Mouse (Mus musculus) midbrain, embryonic 12.5 days (tissue): ENCODE data around the gene Olfr1347. TPM values are rescaled to one million over a fixed set of nuclear protein-coding genes. Genes with fewer than 3 reads are reported as not detected.
"Not testable (repeated sequence)": the region's sequence is repeated elsewhere in the genome, so short reads cannot be mapped to it uniquely, and the experiment has no call there.

Source experiments
- ATAC-seq: fragments of 200-750 bp; cut with Nextera tagmentation; 2 replicates; pipeline ENCODE4 v1.8.0; 2017; ENCODE audit warnings: low read depth, moderate TSS enrichment, moderate library complexity; ENCODE audit not compliant: low FRiP score
- H3K27ac ChIP-seq: fragments of 300-500 bp; sonication (generic); replicated peaks from 2 replicates; pipeline ENCODE4 v1.5.1; 2016; ENCODE audit warnings: mild to moderate bottlenecking
- H3K27me3 ChIP-seq: fragments of 300-500 bp; sonication (generic); 2 replicates; pipeline ENCODE4 v1.6.1; 2016; ENCODE audit warnings: mild to moderate bottlenecking
- H3K36me3 ChIP-seq: fragments of 300-500 bp; sonication (generic); 2 replicates; pipeline ENCODE4 v1.6.1; 2016
- H3K4me1 ChIP-seq: fragments of 300-500 bp; sonication (generic); 2 replicates; pipeline ENCODE4 v1.6.1; 2016
- H3K4me2 ChIP-seq: fragments of 300-500 bp; sonication (generic); replicated peaks from 2 replicates; pipeline ENCODE4 v1.6.1; 2016; ENCODE audit warnings: mild to moderate bottlenecking, moderate library complexity
- H3K4me3 ChIP-seq: fragments of 300-500 bp; sonication (generic); 2 replicates; pipeline ENCODE4 v1.5.1; 2016; ENCODE audit warnings: mild to moderate bottlenecking
- H3K9ac ChIP-seq: fragments of 300-500 bp; sonication (generic); replicated peaks from 2 replicates; pipeline ENCODE4 v1.6.1; 2016; ENCODE audit warnings: mild to moderate bottlenecking, moderate library complexity
- H3K9me3 ChIP-seq: fragments of 300-500 bp; sonication (generic); 2 replicates; pipeline ENCODE4 v1.6.1; 2016; ENCODE audit warnings: mild to moderate bottlenecking
- WGBS: fragments of 180-500 bp; shearing (Covaris S2); methylation state at CpG from one replicate; pipeline ENCODE4 v1.1.7; 2016; 5-methylcytosine and 5-hydroxymethylcytosine counted together
- polyA plus RNA-seq: library from polyadenylated mRNA; unstranded; fragments of >200 nt; fragmentation: Nextera tagmentation; extraction: Ambion mirVana; gene quantifications from 2 replicates; pipeline ENCODE4 v1.2.1, GENCODE M21; 2016

Gene Olfr1347
- polyA plus RNA-seq: not detected in 2 replicates

DNA sequence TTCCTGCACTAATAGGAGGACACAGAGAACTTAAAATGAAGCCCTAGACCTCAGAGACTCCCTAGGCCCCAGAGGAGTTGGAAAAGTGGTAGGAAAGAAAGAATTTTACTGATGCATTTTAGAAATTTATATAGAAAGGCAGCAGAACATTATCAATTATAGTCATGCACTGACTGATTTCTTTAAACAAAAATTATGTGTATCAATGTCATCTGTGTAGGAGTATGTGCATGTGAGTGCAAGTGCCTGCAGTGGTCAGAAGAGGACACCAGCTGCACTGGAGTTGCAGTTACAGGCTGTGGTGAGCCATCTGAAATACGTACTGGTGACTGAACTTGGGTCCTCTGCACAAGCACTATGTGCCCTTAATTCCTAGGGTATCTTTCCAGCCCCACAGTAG is at the start of gene Olfr1347:
Gene Olfr1347 (minus strand): TSS at position 101 of the 400 bp plus-strand sequence.
- 56% methylated on average over 1 of the region's 1 CpGs for WGBS
- no peak within 1 kb of the TSS for H3K4me2 ChIP-seq
- no peaks in the 10 kb centered on the region for H3K4me1 ChIP-seq
- H3K27me3 ChIP-seq: no peaks in the 10 kb centered on the region
- peaks cover 10% of the 10 kb centered on the region; the same call in 1 of the 2 replicates for H3K9me3 ChIP-seq
- H3K27ac ChIP-seq: no peak within 1 kb of the TSS
- no peak within 1 kb of the TSS for H3K4me3 ChIP-seq
- no peaks in the 10 kb centered on the region for H3K36me3 ChIP-seq
- ATAC-seq: no peak
- no peak within 1 kb of the TSS for H3K9ac ChIP-seq

DNA sequence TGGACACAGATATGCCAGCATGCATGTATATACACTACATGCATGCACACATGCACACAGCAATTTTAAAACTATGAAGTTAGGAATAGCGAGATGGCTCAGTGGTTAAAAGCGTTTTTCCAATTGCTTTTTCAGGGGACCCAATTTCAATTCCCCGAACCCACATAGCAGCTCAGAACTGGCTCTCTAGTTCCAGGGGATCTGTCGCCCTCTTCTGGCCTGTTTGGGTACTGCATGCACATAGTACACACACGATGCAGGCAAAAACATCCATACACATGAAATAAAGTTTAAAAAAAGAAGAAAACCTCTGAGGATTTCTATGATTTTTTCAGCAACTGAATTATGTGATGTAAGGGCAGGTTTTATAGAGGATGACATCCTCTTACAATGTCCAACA is 26.6 kb upstream of the Olfr1347 start:
- Histone ChIP-seq H3K9me3 (peaks cover 14% of the 10 kb centered on the region; the same call in 1 of the 2 replicates), H3K27ac (no peak overlapping the region), H3K9ac (no peak overlapping the region), H3K27me3 (no peaks in the 10 kb centered on the region), H3K4me1 (no peaks in the 10 kb centered on the region), H3K4me3 (no peak overlapping the region), H3K36me3 (no peaks in the 10 kb centered on the region), H3K4me2 (no peak overlapping the region)
- WGBS: 66% methylated on average over 5 of the region's 5 CpGs
- no peak for ATAC-seq

DNA sequence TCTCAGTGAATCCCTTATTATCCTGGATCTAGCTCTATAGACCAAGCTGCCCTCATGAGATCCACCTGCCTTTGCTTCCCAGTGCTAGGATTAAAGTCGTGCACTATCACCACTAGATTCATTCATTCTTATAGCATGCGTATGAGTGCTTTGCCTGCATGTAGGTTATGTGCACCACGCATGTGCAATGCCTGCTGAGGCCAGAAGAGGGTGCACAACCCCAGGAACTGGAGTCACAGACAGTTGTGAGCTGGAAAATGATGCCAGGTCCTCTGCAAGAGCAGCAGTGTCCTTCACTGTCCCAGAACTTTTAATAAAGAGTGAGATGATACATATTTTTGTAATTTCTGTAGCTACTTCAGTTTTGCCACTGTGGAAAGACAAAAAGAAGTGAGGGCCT is 25.4 kb upstream of the Olfr1347 start:
- Histone ChIP-seq H3K4me1 (no peaks in the 10 kb centered on the region), H3K9me3 (peaks cover 18% of the 10 kb centered on the region; the same call in 1 of the 2 replicates), H3K4me2 (no peak overlapping the region), H3K27ac (no peak overlapping the region), H3K36me3 (no peaks in the 10 kb centered on the region), H3K4me3 (no peak overlapping the region), H3K27me3 (no peaks in the 10 kb centered on the region), H3K9ac (no peak overlapping the region)
- WGBS: 63% methylated on average over 3 of the region's 3 CpGs
- no peak for ATAC-seq

DNA sequence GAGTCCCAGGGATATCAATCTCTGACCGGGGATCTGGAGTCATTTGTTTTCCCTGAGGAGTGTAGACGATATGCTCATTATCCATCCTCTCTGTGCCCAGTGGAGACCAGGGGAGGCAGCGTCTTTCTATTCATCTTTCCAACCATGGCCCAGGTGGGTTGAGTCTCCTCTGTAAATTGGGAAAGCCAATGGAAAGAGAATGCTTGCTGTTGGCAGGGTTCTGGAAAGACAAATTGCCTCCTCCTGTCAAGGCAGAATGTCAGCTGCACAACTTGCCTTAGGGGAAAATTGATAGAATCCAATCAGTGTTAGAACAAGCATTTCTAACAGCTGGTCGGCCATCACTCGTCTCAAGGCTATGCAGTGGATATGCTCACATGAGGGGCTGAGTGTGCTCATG is 23.3 kb upstream of the Olfr1347 start, which contains the start of gene Olfr1349:
Gene Olfr1349 (minus strand): TSS at position 101 of the 400 bp plus-strand sequence.
- H3K36me3 ChIP-seq: no peaks in the 10 kb centered on the region
- 88% methylated on average over 5 of the region's 5 CpGs for WGBS
- H3K9me3 ChIP-seq: peaks cover 18% of the 10 kb centered on the region
- no peak within 1 kb of the TSS for H3K27ac ChIP-seq
- no peaks in the 10 kb centered on the region for H3K4me1 ChIP-seq
- no peak within 1 kb of the TSS for H3K4me2 ChIP-seq
- H3K9ac ChIP-seq: no peak within 1 kb of the TSS
- no peak within 1 kb of the TSS for H3K4me3 ChIP-seq
- ATAC-seq: no peak
- H3K27me3 ChIP-seq: no peaks in the 10 kb centered on the region

DNA sequence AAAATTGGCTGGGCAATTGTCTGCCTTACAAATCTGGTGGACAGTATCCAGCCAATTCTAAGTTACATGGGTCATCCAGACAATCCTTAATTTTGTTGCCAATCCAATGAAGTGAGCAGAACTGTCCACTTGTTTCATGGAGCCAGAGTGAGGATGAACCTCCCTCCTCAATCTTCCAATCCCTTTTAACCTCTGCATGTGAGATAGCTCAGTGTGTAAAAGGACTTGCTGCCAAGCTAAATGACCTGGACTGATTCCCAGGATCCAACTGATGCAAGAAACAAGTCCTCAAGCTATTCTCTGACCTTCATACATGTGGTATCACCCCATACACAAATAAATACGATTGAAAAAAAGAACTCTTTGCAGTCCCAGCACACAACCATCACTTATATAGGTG is 22.1 kb upstream of the Olfr1347 start:
- no peaks in the 10 kb centered on the region for H3K4me1 ChIP-seq
- H3K4me2 ChIP-seq: no peak overlapping the region
- no peak for ATAC-seq
- H3K27me3 ChIP-seq: no peaks in the 10 kb centered on the region
- H3K9ac ChIP-seq: no peak overlapping the region
- H3K9me3 ChIP-seq: peaks cover 13% of the 10 kb centered on the region; the same call in 1 of the 2 replicates
- no peak overlapping the region for H3K4me3 ChIP-seq
- H3K36me3 ChIP-seq: no peaks in the 10 kb centered on the region
- 52% methylated on average over 1 of the region's 1 CpGs for WGBS
- H3K27ac ChIP-seq: no peak overlapping the region

DNA sequence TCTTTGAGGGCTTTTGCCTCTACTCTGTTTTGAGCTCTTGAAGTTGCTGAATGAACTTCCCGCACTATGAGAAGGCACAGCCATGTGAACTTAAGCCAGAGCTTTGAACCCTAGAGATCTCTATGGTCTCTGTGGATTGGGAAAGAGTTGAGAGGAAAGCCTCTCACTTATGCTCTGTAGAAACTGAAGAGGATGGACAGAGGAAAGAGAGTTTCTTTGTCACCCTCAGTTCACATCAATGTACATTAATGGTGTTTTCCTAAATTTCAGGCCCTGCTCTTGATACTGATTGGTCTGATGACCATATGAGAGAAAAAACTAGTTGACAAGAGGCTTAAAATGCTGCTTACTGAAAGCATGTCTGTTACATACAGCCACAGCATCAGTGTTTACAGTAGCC is 9.1 kb upstream of the Olfr1347 start, which contains the start of gene Olfr1348:
Gene Olfr1348 (minus strand): TSS at position 101 of the 400 bp plus-strand sequence.
- H3K36me3 ChIP-seq: no peaks in the 10 kb centered on the region

DNA sequence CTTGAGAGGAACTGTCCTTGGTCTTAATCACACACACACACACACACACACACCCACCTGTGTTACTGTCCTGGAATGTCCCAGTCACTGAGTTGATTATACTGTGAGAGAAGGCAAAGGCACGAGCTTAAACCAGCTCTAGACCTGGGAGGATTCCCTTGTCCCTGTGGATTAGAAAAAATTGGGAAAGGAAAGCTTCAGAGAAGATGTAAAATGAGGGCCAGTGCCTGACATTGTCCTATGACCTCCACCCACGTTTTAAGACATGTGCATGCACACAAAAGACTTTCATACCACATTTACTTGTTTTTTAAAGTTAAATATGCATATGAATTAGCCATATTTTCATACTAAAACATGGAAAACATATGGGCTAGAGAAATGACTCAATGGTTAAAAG is 12.7 kb downstream of the Olfr1347 start, which contains the start of gene Olfr5:
Gene Olfr5 (minus strand): TSS at position 101 of the 400 bp plus-strand sequence.
- WGBS: 40% methylated on average over 2 of the region's 2 CpGs
- Histone ChIP-seq H3K4me3 (no peak within 1 kb of the TSS), H3K27me3 (no peaks in the 10 kb centered on the region)

More for the DNA sequence above, 9.1 kb upstream of the Olfr1347 start, which contains the start of gene Olfr1348:
- Histone ChIP-seq H3K9ac (no peak within 1 kb of the TSS), H3K27ac (no peak within 1 kb of the TSS), H3K4me2 (no peak within 1 kb of the TSS), H3K27me3 (no peaks in the 10 kb centered on the region), H3K9me3 (0 out of 2 replicates have a peak, but pooled peaks cover 9% of the 10 kb centered on the region), H3K4me1 (no peaks in the 10 kb centered on the region), H3K4me3 (no peak within 1 kb of the TSS)
- 88% methylated on average over 1 of the region's 1 CpGs for WGBS
- no peak for ATAC-seq

DNA sequence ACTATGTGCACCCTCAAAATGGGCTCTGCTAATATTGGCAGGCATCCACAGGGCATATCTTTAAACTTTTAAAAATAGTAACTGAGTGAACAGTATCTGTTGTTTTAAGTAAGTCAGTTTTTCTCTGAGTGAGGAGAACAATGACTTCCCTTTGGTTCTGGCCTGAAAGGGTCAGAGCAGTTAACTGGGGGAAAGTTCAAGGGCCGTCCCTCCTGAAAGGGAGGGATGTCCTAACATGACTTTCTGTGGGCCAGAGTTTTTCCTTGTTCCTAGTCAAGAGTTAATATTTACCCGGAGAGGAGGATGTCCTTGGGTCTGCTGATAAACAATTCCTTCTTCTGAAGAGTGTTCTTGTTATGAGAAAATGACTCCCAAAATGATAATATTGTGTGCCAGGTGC is 21.9 kb downstream of the Olfr1347 start:
- H3K36me3 ChIP-seq, H3K4me1 ChIP-seq, H3K9ac ChIP-seq, H3K4me3 ChIP-seq, H3K4me2 ChIP-seq, ATAC-seq, H3K27ac ChIP-seq, H3K27me3 ChIP-seq: not testable (repeated sequence)
- 81% methylated on average over 2 of the region's 2 CpGs for WGBS
- H3K9me3 ChIP-seq: peaks cover 15% of the 10 kb centered on the region

More for the DNA sequence above, 12.7 kb downstream of the Olfr1347 start, which contains the start of gene Olfr5:
- Histone ChIP-seq H3K9me3 (peaks cover 7% of the 10 kb centered on the region; the same call in 1 of the 2 replicates), H3K9ac (no peak within 1 kb of the TSS), H3K4me2 (no peak within 1 kb of the TSS), H3K36me3 (no peaks in the 10 kb centered on the region), H3K27ac (no peak within 1 kb of the TSS), H3K4me1 (no peaks in the 10 kb centered on the region)
- ATAC-seq: no peak

DNA sequence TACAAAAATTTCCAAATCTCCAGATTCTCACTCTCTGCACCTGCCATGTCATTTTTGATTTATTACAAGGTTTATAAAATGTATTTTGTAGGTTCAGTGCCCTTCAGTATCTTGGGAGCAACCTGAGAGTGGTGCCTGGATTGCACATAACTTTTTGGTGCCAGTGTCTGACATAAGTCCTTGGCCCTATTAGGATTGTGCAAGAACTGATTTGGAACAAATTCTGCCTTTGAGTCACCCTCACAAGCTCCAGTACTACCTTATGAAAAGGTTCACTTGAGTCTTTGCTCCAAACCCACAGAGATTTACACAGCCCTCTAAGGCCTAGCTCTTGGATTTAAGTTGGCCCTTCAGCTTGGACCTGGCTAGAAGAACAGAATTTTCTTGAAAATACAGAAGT is 32.6 kb downstream of the Olfr1347 start, which contains the start of gene Olfr1346:
Gene Olfr1346 (plus strand): TSS at position 151 of the 400 bp plus-strand sequence.
- Histone ChIP-seq H3K4me3 (no peak within 1 kb of the TSS), H3K9me3 (no peaks in the 10 kb centered on the region), H3K4me1 (no peaks in the 10 kb centered on the region), H3K36me3 (no peaks in the 10 kb centered on the region), H3K27ac (no peak within 1 kb of the TSS), H3K4me2 (no peak within 1 kb of the TSS), H3K9ac (no peak within 1 kb of the TSS), H3K27me3 (no peaks in the 10 kb centered on the region)
- no peak for ATAC-seq

DNA sequence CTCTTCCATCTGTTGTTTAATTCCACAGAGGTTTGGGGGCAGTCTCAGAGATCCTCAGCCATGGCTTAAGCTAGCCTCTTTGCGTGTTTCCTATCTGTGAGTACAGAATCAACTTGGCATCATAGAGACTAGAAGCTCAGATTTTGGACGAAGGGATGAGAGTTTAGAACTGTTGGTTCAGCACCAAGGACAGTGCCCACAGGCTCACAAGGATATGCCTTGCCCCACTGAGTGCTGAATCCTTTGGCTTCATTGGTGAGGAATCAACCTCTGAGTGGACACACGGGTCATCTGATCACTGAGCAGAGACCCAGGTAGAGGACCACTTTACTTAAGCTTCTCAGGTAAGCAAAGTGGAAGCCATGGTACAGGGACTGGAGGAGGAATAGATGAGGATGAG is 43.2 kb downstream of the Olfr1347 start:
- Histone ChIP-seq H3K4me2 (no peak overlapping the region), H3K9ac (no peak overlapping the region), H3K9me3 (0 out of 2 replicates have a peak, but pooled peaks cover 2% of the 10 kb centered on the region), H3K36me3 (no peaks in the 10 kb centered on the region), H3K27me3 (no peaks in the 10 kb centered on the region), H3K4me1 (no peaks in the 10 kb centered on the region), H3K27ac (no peak overlapping the region), H3K4me3 (no peak overlapping the region)
- ATAC-seq: no peak
- WGBS: 47% methylated on average over 3 of the region's 3 CpGs

DNA sequence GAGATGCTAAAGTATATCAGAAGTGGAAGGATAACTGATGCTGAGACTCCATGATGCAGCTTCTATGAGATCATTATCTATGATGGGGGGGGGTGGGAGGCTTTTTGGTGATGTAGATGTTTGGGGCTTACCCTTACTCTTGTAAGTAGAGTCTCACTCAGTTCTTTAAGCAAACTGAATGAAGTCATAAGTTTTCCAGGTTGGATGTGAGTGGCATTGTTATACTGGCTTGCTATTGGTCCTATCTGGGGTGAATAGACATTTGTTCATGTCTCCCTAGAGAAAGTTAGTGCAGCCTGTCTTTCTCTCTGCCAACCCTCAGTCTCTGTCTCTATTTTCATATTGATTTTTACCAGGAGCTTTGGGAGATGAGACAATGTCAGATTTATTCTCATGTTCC is 43.7 kb downstream of the Olfr1347 start, which contains the start of gene Olfr1336:
Gene Olfr1336 (plus strand): TSS at position 301 of the 400 bp plus-strand sequence.
- H3K36me3 ChIP-seq: no peaks in the 10 kb centered on the region
- H3K9ac ChIP-seq: no peak within 1 kb of the TSS
- no peak within 1 kb of the TSS for H3K4me3 ChIP-seq
- no peak within 1 kb of the TSS for H3K27ac ChIP-seq
- no peak within 1 kb of the TSS for H3K4me2 ChIP-seq
- 0 out of 2 replicates have a peak, but pooled peaks cover 2% of the 10 kb centered on the region for H3K9me3 ChIP-seq
- ATAC-seq: no peak
- H3K4me1 ChIP-seq: no peaks in the 10 kb centered on the region
- H3K27me3 ChIP-seq: no peaks in the 10 kb centered on the region

DNA sequence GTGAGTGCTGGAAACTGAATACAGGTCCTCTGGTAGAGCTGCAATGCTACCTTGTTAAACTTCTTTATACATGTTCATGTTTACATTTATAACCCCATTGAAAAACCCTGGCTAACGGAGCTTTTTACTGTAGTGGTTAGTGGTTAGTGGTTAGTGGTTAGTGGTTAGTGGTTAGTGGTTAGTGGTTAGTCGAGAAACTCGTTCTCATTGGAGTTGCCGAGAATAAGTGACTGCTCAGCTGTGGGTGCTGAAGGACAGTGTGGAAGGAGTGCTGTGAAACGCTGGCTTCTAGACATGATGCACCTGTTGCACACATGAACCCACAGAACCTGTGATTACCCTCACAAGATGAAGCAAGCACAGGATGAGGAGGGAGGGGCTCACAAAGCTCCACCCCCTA is 51.8 kb downstream of the Olfr1347 start:
- Histone ChIP-seq H3K27ac (no peak overlapping the region), H3K27me3 (no peaks in the 10 kb centered on the region), H3K4me3 (no peak overlapping the region), H3K9ac (no peak overlapping the region), H3K9me3 (no peaks in the 10 kb centered on the region), H3K4me1 (no peaks in the 10 kb centered on the region), H3K4me2 (no peak overlapping the region), H3K36me3 (no peaks in the 10 kb centered on the region)
- no peak for ATAC-seq
- WGBS: 84% methylated on average over 5 of the region's 5 CpGs

DNA sequence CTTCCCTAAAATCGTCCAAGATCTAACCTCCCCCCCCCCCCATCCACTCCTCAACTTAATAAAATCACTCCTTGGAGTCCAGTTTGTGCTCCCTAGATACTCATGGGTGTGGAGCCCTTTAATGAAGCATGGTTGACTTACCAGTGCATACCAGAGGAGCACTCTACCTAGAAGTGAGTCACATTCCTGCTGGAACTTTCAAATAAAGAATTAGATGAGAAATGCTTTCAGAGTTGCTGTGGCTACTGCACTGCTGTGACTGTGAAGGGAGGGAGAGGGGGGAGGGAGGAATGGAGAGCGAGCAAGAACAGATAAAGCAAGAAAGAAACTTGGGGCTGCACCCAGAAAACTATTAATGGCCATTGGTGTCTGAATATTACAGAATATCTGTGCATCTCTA is 58.4 kb downstream of the Olfr1347 start:
- no peaks in the 10 kb centered on the region for H3K36me3 ChIP-seq
- no peak overlapping the region for H3K4me3 ChIP-seq
- H3K4me2 ChIP-seq: no peak overlapping the region
- ATAC-seq: no peak
- 66% methylated on average over 2 of the region's 2 CpGs for WGBS
- no peak overlapping the region for H3K9ac ChIP-seq
- no peaks in the 10 kb centered on the region for H3K9me3 ChIP-seq
- no peaks in the 10 kb centered on the region for H3K27me3 ChIP-seq
- H3K27ac ChIP-seq: no peak overlapping the region
- no peaks in the 10 kb centered on the region for H3K4me1 ChIP-seq
